Mouse (Mus musculus) lung, adult 2 months (tissue): ENCODE results near the gene Fancd2.

Source experiments
- CTCF ChIP-seq: fragments of 200-500 bp; IDR thresholded peaks from 2 replicates; pipeline ENCODE4 v1.5.1; 2011; ENCODE audit warnings: mild to moderate bottlenecking, low read length, control low read depth; ENCODE audit not compliant: insufficient read depth
- POLR2A ChIP-seq: fragments of 200-500 bp; IDR thresholded peaks from 2 replicates; pipeline ENCODE4 v1.6.1; 2011; ENCODE audit warnings: low read depth, mild to moderate bottlenecking, control low read depth, low read length, borderline replicate concordance; ENCODE audit errors: extremely low read depth

DNA sequence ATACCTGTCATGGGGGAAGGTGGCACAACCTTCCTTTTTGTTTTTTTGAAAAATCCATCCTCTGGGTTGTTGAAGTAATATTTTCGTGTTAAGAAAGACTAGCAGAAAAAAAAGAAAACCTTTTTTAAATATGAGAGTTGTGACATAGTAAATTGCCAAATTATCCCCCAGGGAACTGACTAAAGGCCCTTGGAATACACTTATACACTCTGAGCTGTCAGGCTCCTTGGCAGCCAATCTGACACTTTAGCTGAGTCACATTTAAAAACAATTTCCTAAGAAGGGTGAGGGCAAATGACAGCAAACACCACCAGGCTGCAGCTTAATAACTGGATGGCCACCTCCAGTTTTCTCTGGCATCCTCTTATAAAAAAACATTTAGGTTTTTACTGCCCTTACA lies 9.2 kb upstream of the Fancd2 start:
- TF ChIP-seq POLR2A (no peak), CTCF (no peak)
